Mouse (Mus musculus) heart, postnatal 36 days (tissue): ENCODE data around the gene Mnt. TPM values are rescaled to one million over a fixed set of nuclear protein-coding genes. Genes with fewer than 3 reads are reported as not detected.

Source experiments
- DNase-seq, 2 experiments: peaks; one replicate each; pipeline ENCODE4 v3.0.0; 2021 to 2022
- intact Hi-C: fragments of 180-260 bp; cut with DNase I; formaldehyde crosslinking; loops from one replicate; pipeline ENCODE4 v1.15.1; 2025
- total RNA-seq, 2 experiments: library from RNA; stranded (reverse); gene quantifications; 2 replicates each; pipeline ENCODE4 v1.2.3; 2021

Mnt gene
- total RNA-seq, 2 experiments from 2014 or later = 11.4 to 11.9 TPM

DNA sequence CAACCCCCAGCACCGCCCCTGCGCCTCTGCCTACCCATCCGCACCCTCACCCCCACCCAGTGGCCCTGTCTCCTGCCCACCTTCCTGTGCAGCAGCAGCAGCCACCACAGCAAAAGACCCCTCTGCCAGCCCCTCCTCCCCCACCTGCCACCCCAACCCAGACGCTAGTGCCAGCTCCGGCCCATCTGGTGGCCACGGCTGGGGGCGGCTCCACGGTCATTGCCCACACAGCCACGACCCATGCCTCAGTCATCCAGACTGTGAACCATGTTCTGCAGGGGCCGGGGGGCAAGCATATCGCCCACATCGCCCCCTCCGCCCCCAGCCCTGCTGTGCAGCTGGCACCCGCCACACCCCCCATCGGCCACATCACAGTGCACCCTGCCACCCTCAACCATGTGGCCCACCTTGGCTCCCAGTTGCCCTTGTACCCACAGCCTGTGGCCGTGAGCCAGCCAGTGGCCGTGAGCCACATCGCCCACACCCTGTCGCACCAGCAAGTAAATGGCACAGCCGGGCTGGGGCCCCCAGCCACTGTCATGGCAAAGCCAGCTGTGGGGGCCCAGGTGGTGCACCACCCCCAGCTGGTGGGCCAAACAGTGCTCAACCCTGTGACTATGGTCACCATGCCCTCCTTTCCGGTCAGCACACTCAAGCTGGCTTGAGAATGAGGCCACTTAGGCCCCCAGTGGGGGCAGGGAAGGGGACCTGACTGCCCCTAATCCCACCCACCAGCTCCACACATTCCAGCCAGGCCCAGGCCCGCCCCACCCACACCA, 12.1 kb downstream of the Mnt start:
- DNase-seq = no peak
- intact Hi-C loops = no loop called here

DNA sequence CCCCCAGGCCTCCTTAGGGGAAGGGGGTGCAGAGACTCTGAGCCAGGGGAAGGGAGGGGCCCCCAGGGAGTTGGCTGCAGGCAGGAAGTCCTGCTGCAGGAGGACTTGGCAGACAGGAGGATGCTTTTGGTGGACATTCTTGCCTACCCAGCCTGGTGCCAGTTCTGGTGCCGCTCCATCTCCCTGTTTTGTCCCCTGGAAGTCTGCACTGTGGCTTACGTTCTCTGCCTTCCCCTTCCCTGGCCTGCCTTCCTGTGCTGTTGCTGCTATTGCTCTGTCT, 12.7 kb downstream of the Mnt start:
- DNase-seq = peak; percentile 36 to 54
- intact Hi-C loops = no loop called here

DNA sequence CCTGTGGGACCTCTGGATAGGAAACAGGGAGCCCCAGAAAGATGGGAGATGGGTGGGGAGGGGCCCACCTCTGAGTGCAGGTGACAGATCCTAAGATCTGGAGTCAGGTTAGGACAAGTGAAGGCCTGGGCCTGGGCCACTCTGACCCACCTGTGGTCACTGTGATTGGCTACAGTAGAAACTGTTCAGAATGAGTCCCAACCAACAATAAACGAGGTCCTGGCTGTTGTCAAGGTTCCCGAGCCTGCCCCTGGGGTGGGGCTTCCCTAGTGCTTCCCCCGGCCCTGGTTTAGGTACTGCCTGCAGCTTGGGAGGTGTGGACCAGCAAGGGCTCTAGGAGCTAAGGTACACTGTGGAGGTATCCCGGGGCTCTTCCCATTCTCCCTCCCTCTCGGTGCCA, 13.0 kb downstream of the Mnt start:
- intact Hi-C loops = no loop called here
- DNase-seq = no peak

DNA sequence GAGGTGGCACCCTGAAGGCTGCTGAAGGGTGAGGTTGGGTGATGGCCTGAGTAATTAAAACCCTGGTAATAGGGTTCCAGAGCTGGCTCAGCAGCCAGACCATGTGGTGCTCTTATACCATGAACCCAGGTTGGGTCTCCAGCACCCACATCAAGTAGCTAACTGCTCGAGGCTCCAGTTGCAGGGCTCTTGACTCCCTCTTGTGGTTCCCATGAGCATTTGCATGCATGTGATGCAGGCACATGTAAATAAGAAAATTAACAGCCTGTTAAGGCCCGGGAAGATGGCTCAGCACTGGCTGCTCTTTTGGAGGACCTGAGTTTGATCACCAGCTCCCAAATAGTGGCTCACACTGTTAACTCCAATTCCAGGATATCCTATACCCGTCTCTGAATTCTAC, 15.1 kb downstream of the Mnt start:
- DNase-seq = no peak

DNA sequence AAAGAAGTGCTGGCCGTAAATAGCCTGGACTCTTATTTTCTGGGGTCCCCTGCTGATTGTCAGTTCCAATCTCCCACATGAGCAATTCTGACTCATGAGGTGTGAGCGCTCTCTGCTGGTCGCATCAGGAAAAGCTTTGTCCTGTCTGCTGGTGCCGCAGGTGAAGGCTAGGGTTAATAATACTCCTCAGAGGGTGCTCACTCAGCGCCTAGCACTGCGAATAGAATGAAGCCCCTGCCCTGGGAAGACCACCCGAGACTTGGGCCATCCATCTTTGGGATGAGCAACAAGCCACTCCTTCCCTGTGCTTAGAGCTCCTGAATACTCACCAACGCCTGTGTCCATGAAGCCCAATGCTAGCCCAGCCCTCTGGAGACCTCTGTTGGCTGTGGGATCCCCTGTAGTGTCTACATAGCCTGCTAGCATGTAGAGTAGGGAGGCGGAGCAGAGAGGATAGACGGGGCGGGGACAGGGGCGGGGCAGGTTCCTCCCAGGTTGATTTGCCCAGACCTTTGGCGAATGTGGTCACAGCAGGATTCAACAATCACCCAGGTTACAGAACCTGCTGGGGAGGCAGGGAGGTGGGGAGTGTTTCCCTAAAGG, 17.3 kb downstream of the Mnt start:
- intact Hi-C loops = loop anchor here (1.0 to 5.0 kb wide), 4 partner anchors 27 to 214 kb away; partner anchors contain the start of gene Mettl16
- DNase-seq = peak; percentile 77 to 82

More for the DNA sequence above, 15.1 kb downstream of the Mnt start:
- intact Hi-C loops = loop anchor here (5.0 kb wide), 2 partner anchors 33 to 73 kb away; partner anchors contain the start of gene Mettl16

DNA sequence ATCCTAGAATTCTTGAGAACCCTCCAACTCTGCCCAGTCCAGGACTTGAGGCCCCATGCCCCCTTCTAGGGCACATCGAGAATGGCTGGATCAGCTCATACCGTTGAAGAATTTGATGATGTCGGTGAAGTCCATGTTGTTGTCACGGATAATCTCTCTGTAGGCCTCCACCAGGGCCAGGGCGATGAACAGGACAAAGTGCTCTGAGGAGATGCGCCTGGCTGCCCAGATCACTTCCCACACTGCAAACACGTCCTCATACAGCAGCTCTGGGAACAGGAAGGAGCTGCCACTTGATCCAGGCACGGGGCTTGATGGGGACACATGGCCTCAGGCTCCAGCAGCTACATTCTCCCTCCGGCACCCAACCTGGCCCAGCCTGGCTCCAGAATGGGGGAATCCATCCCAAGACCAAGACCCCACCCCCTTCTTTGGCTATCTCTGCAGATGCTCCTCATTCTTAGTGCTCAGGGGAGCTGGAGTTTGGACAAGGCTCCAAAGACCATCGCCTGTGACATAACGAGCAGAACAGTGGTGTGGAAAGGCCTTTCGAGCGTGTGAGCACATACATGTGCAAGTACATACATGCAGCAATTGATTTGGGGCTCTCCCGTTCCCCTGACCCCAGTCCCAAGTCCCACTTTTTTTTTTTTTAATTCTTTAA, 20.4 kb downstream of the Mnt start:
- intact Hi-C loops = no loop called here
- DNase-seq = no peak

DNA sequence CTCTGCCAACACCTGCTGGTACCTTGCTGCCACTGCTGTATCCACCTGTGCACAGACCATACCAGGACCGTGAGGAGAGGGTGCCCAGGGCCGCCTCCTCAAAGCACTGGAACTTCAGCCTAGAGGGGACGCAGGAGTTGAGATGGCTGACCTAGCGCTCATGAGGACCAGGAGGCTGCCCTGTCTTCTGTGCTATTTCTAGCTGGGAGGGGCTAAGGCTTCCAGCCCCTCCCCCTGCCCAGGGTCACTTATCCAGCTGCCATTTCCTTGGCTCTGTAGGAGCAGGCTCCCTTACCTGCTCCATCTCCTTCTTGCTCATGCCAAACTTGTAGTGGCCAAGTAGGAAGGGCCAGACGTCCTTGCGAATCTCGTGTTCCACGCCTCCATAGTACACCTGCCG, 27.0 kb downstream of the Mnt start:
- no peak for DNase-seq
- intact Hi-C loops = no loop called here

DNA sequence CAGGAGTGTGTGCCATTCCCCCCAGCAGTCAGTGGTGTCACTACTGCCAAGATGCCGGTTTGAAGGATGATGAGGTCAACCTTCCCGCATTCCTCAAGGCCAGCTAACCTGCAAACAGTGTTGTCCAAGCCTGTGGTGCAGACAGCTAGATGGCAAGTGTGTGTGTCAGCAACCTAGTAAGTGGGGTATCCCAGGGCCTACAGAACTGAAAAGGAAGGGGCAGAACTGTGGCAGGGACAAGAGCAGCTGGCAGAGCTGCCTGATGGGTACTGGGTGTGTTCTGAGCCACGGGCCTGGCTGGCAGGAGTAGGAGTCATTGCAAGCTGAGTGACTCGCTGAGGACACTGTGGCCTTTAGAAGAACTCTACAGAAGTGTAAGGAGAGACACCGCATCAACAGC, 31.4 kb downstream of the Mnt start:
- intact Hi-C loops = no loop called here
- no peak for DNase-seq

DNA sequence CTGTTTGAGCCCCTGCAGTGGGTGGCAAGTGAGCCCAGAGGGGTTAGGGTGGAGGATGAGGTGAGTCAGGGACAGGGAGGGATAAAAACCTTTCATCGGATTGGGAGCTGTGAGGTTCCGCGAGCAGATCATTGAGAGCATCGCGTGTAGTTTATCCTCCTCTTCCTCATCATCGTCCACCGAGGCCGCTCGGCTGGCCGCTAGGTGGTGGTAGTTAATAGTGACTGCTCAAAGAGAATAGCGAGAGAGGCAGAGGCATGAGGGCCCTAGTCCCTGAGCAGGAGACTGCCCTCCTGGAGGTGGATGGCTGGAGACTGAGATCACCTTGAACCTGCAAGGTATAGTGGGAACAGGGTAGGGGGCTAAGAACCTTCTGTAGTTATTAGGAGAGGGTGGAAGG, 32.8 kb downstream of the Mnt start:
- intact Hi-C loops = no loop called here
- DNase-seq = no peak

DNA sequence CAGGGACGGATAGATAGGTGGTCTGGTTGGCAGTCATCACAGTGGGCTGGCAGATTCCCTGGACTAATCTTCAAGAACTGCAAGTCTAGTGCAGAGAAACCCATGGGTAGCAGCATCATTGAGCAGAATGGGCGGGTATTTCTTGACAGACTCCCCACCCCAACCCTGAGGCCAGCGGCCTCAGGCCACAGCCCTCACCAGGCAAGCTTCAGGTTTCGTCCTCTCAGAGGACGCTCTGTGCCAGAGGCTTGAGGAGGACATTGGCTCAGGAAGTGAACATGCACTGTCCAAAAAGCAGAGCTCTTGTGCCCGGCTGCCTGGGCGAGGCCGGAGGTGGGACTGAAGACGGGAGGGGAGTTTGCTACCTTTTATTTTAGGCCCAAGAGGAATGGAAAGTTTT, 33.7 kb downstream of the Mnt start:
- intact Hi-C loops = no loop called here
- DNase-seq = no peak

DNA sequence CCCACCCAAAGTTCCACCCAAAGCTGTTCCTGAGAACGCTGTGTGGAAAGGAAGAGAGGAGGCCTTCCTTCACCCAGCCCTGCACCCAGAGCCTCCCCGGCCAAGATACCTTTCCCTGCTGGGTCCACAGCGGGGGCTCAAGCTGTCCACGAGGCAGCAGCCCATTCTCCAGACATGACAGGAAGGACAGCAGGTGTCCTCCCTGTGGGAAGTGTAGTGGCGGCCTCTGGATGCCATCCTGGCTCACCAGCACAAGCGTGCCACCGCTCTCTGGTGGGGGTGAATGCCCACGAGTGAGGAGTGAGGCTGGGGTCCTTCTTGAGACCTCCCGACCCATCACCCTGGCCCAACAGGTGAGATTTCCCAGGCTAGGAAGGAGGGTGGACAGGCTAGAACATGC, 34.5 kb downstream of the Mnt start:
- no peak for DNase-seq
- intact Hi-C loops = no loop called here

DNA sequence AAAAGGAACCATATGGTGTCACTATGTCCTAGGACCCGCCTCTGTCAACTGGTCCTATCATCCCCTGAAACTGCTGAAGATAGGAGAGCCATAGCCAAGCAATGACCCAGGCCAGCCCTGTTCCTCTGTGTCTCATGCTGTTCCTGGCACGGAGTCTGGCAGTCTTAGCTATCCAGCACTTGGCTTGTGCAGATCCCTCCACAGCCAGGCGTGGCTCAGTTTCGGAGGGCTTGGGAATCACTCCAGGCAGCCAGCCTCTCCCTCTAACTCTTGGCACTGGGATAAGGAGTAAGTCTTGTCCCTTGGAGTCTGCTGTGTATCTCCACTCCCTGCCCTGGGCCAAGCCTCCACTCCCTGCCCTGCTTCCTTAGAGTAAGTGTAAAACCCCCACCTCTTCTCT, 35.9 kb downstream of the Mnt start:
- intact Hi-C loops = no loop called here
- DNase-seq = peak; percentile 79 to 84

DNA sequence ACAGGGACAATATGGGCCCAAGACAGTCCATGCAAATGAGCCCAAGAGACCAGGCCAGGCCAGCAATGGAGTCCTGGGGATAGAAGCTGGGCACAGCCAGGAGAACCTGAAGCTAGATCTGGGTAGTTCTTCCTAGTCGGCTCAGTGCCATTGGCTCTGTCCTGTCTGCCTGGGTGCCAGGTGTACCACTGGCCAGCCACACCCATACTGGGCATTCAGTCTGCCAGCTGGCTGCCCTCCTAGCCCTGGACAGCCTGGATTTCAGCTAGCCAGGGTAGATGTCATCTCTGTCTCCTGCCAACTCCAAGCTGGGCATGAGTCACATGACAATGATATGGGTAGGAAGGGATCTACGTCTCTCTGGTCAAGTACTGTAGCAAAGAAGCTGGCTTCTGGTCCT, 36.5 kb downstream of the Mnt start:
- intact Hi-C loops = no loop called here
- DNase-seq = peak; percentile 70 to 74

DNA sequence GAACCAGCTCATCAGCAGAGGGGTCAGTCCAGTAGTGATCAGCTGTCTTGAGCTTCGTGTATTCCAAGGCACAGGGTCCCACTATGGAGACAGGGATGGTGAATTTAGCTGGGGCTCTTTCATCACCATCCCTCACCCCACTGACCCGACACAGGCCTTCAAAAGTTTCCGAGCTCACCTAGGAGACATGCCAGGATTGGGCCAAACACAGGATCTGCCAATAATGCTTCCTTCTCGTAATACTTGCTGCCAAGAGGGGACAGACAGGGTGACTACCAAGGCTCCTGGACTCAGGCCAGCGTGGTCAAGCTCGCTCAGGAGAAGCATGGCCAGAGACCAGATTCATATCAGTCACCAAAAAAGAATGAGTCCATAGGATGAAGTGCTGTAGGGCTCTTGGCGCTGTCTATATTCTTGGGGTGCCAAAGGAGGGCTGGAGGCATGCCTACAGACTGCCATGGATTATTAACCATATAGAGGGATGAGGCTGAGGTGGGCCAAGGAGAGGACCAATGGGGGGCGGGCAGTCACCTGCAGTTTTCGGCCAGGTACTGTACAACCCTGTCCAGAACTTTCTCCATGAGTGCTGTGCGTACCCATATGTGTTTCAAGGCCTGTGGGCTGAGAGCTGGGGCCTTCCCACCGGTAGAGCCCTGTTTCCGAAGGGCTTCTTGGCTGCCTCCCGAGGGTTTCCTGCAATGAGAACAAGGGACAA, 37.5 kb downstream of the Mnt start:
- intact Hi-C loops = no loop called here
- DNase-seq = no peak

DNA sequence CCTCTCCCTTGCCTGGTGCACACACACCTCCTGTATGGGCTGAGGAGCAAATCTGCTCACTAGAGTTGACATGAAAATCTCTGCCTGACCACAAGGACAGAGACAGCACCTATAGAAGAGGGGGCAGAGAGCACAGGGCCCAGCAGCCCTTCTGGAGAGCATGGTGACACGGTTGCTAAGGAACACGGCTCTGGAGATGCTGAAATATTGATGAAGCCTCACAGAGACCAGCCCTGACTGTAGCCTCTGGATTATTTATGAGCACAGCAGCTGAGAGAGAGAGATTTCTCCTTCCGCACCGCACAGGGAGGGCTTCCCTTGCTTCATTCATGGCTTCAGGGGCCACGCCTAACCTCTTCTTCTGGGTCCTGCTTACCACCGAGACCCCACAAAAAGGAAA, 38.9 kb downstream of the Mnt start:
- no peak for DNase-seq
- intact Hi-C loops = no loop called here

DNA sequence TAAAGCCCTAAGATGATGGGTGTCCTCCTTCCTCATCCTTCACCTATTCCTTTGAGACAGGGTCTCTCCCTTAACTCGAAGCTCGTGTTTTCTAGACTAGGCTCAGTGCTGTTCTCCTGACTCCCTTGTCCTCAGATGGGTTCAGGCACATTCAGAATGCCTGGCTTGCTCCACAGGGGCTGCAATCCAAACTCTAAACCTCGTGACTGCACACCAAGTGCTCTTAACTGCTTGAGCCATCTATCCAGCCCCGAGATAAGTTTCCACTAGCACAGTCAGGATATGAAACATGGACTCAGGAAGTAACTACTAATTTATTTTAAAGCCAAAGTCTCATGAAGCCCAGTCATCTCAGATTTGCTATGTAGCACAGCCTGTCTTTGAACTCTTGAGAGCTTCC, 39.8 kb downstream of the Mnt start:
- no peak for DNase-seq
- intact Hi-C loops = no loop called here

DNA sequence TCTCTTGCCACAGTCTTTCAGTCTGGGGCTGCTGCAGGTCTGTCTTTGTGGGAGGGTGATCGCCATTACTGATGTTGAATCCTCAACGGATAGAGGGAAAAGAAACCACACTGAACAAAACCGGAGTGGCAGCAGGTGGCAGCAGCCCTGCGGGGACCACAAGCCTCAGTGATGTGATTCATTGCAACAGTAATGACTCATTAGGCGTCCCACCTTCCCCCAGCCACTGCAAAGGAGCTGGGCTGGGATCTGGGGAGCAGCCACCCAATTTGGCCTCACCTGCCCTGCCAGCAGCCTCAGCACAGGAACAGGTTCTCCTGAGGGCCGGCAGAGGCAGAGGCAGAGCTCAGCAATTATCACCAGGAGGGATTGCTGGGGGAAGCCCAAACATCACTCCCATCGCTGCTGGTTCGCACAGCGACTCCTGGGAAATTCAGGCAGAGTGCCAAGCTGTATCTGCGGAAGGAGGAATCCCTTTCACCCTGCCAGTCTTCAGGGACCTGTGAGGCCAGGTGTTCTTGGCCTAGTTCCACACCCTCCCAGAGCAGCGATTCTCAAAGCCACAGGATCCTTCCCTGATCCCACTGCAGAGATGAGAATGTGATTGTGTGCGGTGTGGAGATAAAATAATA, 40.4 kb downstream of the Mnt start:
- no peak for DNase-seq
- intact Hi-C loops = no loop called here

DNA sequence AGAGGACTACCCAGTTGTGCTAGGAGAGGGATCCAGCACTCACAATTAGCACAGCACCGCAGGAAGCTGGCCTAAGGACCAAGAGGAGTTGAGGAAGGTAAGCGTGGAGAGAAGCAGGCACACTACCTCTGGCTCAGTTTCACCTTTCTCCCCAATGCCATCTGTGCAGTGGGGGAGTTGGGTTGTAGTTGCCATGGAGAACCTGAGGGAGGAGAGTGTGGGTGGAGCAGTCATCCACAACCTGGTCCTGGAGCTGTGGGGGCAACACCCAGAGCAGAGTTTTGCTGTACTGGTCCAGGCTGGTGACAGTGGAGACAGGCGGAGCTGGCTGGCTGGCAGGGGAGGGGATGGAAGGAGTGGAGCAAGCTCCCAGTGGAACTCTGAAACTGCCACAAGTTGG, 43.9 kb downstream of the Mnt start:
- intact Hi-C loops = no loop called here
- DNase-seq = no peak

DNA sequence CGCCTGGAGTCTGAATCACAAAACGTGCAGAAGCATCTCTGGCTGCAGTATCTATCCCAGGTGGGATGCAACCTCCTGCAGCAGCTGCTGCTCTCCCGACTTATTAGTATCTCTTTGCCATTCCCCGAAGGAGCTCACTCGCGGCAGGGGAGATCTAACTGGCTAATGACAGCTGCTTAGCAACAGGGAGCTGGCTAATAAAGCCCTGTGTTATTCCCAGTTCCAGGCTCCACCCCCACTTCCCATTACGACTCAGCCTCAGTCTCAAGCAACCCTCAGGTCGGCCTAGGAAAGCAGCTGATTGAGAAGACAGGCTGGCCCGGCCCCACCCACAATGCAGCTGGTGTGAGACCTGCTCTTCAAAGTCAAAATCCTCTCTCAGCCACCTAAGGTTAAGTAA, 46.1 kb downstream of the Mnt start:
- DNase-seq = peak; percentile 43 to 49
- intact Hi-C loops = loop anchor here (1.0 kb wide), 1 partner anchor 20 kb away; no protein-coding TSS in a partner anchor

DNA sequence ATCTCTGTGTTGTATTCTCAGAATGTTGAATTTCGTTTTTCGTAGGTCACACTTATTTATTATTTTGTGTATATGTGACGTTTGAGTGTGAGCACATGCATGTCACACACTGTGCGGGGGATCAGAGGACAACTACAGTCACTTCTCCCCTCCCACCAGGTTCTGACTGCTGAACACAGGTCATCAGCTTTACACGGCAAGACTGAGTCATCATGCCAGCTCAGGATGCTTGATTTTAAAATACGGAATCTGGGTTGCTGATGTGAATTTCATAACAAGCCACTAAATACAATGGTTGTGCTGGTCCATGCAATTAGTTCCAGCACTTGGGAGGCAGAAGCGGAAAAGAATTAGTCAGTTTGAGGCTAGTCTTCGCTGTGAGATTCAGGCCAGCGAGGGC, 50.3 kb downstream of the Mnt start:
- intact Hi-C loops = no loop called here
- no peak for DNase-seq

DNA sequence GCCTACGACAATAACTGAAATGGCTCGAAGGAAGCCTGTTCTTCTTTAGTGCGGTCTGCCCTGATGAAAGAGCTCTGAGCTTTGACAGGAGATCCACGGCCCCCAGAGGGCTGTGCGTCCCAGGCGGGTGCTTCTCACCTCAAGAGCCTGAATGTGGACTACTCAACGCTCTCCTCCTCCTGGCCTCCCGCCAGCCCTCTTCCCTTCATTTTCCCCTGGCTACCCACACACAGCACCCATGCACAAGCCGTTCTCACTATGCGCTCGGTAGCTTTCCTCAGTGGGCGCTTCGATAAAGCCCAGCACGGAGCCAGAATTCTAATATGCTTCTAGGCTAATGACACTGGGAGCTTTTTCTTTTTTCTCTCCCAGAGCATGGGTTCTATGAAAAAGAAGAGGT, 51.3 kb downstream of the Mnt start:
- intact Hi-C loops = no loop called here

More for the DNA sequence above, 51.3 kb downstream of the Mnt start:
- DNase-seq = no peak
